Mouse (Mus musculus): ENCODE results near the gene Tnfaip8l2.

DNA sequence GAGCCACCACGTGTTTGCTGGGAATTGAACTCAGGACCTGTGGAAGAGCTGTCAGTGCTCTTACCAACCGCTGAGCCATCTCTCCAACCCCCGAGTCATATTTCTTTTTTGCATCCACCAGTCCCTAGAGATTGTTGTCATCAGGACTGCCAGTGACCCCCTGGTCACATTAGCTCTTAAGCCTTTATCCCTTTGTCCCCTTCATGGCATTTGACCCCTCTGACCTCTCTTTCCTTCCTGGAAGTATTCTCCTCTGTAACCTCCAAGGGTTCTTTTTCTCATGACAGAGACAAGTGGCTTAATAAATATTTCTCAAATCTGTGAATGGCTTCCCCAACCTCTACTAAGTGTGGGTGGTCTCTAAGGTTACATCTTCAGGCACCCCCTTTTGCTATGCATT lies 5.8 kb upstream of the Tnfaip8l2 start:
- TF ChIP-seq GATA1 (IDR thresholded peaks at IDR 0.05; ENCODE audit: borderline replicate concordance, low read length), result no peak
- TF ChIP-seq FLI1 (IDR thresholded peaks at IDR 0.05; ENCODE audit: low read length), result no peak

Measured in megakaryocyte, embryonic 14.5 days (primary cell).